In genomic region chr3:121500225-121500624, GRCm38 (mm10) we compare ENCODE assay signal across 9 mouse cellular contexts. TPM values are rescaled to one million over a fixed set of nuclear protein-coding genes. Genes with fewer than 3 reads are reported as not detected.
DNase-seq lines count a peak whose midpoint lies in the region; ATAC-seq and TF ChIP-seq lines count a peak whose summit lies in the region.
"Had no signal": no experiment of that assay in that cellular context is flagged by ENCODE, and none has a peak within 500 bp of the region (broad histone marks: within the 10 kb centered on the region; RNA-seq: fewer than 3 reads in every experiment).

No protein-coding gene starts in this region.

- H3K4me2 ChIP-seq in heart, embryonic 12.5 days = no peak overlapping the region
- no peak overlapping the region for H3K4me2 ChIP-seq in stomach, postnatal 0 days (replicated peaks; ENCODE audit: low read depth)
- H3K4me2 ChIP-seq: neural tube, embryonic 12.5 days had no signal

- peaks cover 2% of the 10 kb centered on the region; the same call in 1 of the 2 replicates for H3K9me3 ChIP-seq in heart, embryonic 12.5 days (replicated peaks)
- no peaks in the 10 kb centered on the region for H3K9me3 ChIP-seq in stomach, postnatal 0 days (ENCODE audit: control insufficient read depth, low read length)
- H3K9me3 ChIP-seq: neural tube, embryonic 12.5 days had no signal

- no peak overlapping the region for H3K9ac ChIP-seq in heart, embryonic 12.5 days
- H3K9ac ChIP-seq in stomach, postnatal 0 days (ENCODE audit: low read length) = no peak overlapping the region
- H3K9ac ChIP-seq: neural tube, embryonic 12.5 days had no signal

- no peaks in the 10 kb centered on the region for H3K36me3 ChIP-seq in heart, embryonic 12.5 days
- no peaks in the 10 kb centered on the region for H3K36me3 ChIP-seq in stomach, postnatal 0 days (ENCODE audit: control insufficient read depth, insufficient read depth, low read length)
- H3K36me3 ChIP-seq: neural tube, embryonic 12.5 days had no signal

- ATAC-seq in heart, embryonic 12.5 days (ENCODE audit: insufficient number of reproducible peaks, low FRiP score) = no peak
- ATAC-seq in monocyte, adult 5-6 weeks (replicated peaks; ENCODE audit: insufficient number of reproducible peaks, low FRiP score, low TSS enrichment, poor library complexity, severe bottlenecking) = peak; percentile 81
- ATAC-seq in stomach, postnatal 0 days (ENCODE audit: low FRiP score, low TSS enrichment) = peak; percentile 76

- no peak for TF ChIP-seq EP300 in stomach, postnatal 0 days (optimal IDR thresholded peaks at IDR 0.05)

- intact Hi-C loops in left cerebral cortex, postnatal 25 days (cut with DNase I) = loop anchor here (1.0 to 5.0 kb wide), 3 partner anchors 73 to 328 kb away; partner anchors contain the start of genes Cnn3 and Rwdd3

- no peak overlapping the region for H3K27ac ChIP-seq in heart, embryonic 12.5 days (ENCODE audit: poor library complexity, severe bottlenecking)
- no peak overlapping the region for H3K27ac ChIP-seq in stomach, postnatal 0 days (replicated peaks)
- H3K27ac ChIP-seq: neural tube, embryonic 12.5 days had no signal

- H3K4me3 ChIP-seq in heart, embryonic 12.5 days = no peak overlapping the region
- no peak overlapping the region for H3K4me3 ChIP-seq in stomach, postnatal 0 days (ENCODE audit: low read depth, low read length)
- H3K4me3 ChIP-seq: neural tube, embryonic 12.5 days had no signal

- H3K4me1 ChIP-seq in heart, embryonic 12.5 days (replicated peaks) = peaks cover 14% of the 10 kb centered on the region
- no peaks in the 10 kb centered on the region for H3K4me1 ChIP-seq in stomach, postnatal 0 days (replicated peaks; ENCODE audit: control insufficient read depth, insufficient read depth)
- H3K4me1 ChIP-seq: neural tube, embryonic 12.5 days had no signal

- DNase-seq in heart, adult 11 months = peak; percentile 96
- DNase-seq in c-Kit-positive CD71-negative TER-119-negative erythroid progenitor cells, embryonic 14.5 days (ENCODE audit: low read depth) = peak; percentile 44
- peak; percentile 21 to 79 for DNase-seq in frontal cortex, adult 2 months (ENCODE audit: extremely low spot score in 1 of 2, low spot score in 1 of 2)
- DNase-seq in induced T-regulatory cell, adult 2 months (ENCODE audit: low read depth) = peak; percentile 70
- peak; percentile 55 to 63 for DNase-seq in left cerebral cortex, postnatal 25 days (ENCODE audit: low spot score in 2 of 2)
- DNase-seq in stomach, postnatal 0 days (ENCODE audit: low spot score) = peak; percentile 82

- no peaks in the 10 kb centered on the region for H3K27me3 ChIP-seq in heart, embryonic 12.5 days (replicated peaks)
- H3K27me3 ChIP-seq in stomach, postnatal 0 days (ENCODE audit: control insufficient read depth, insufficient read depth, low read length) = no peaks in the 10 kb centered on the region
- H3K27me3 ChIP-seq: neural tube, embryonic 12.5 days had no signal

- peak; percentile 97 for TF ChIP-seq CTCF in stomach, postnatal 0 days (IDR thresholded peaks at IDR 0.05; ENCODE audit: low read depth)

- 45% methylated on average over 10 of the region's 10 CpGs for WGBS in heart, embryonic 12.5 days
- 51% methylated on average over 10 of the region's 10 CpGs for WGBS in stomach, postnatal 0 days

RNA-seq across cellular contexts. Expression of gene Slc44a3, which starts 32.0 kb away (rescaled TPM):
- polyA plus RNA-seq in heart, embryonic 12.5 days (2016; fragmentation: Nextera tagmentation; extraction: Ambion mirVana) = 0.55 and 1.1 TPM in 2 replicates
- 0.21 and 0.46 TPM in 2 replicates for polyA plus RNA-seq in frontal cortex, adult 2 months (2012; rRNA removed)
- total RNA-seq in left cerebral cortex, postnatal 25 days (2021) = not detected
- not detected in 3 replicates for total RNA-seq in monocyte, adult 5-6 weeks (2017)
- 42.7 and 44.8 TPM in 2 replicates for polyA plus RNA-seq in stomach, postnatal 0 days (2015; fragmentation: Nextera tagmentation; extraction: Ambion mirVana)

Comparison
In these comparisons a context has a peak if more than half of its experiments do, and no peak if none do; other contexts are left out.
1. DNase-seq: peak in every context shown above with its lines; median percentile 96 in heart, adult 11 months; 82 in stomach, postnatal 0 days; 70 in induced T-regulatory cell, adult 2 months; 59 in left cerebral cortex, postnatal 25 days; 50 in frontal cortex, adult 2 months; 44 in c-Kit-positive CD71-negative TER-119-negative erythroid progenitor cells, embryonic 14.5 days.
2. RNA of gene Slc44a3, which starts 32.0 kb away (polyA plus RNA-seq): 42.7 to 44.8 TPM in stomach, postnatal 0 days; 0.55 to 1.1 TPM in heart, embryonic 12.5 days and 0.21 to 0.46 TPM in frontal cortex, adult 2 months; every median in the first group is over 10 times any median in the second.